Mouse (Mus musculus): ENCODE results near the gene Phospho1.

Phospho1 gene

GRCm38 (mm10) chr11:95812224-95812623 lies 12.1 kb upstream of the Phospho1 start:
- DNase-seq (ENCODE audit: low read depth, low spot score) = no peak

GRCm38 (mm10) chr11:95814101-95814500 lies 10.2 kb upstream of the Phospho1 start:
- no peak for DNase-seq (ENCODE audit: low read depth, low spot score)

GRCm38 (mm10) chr11:95814857-95815256 lies 9.4 kb upstream of the Phospho1 start:
- no peak for DNase-seq (ENCODE audit: low read depth, low spot score)

- DNase-seq (ENCODE audit: low read depth, low spot score) = no peak
These were observed 8.9 kb upstream of the Phospho1 start for GRCm38 (mm10) chr11:95815412-95815811.

GRCm38 (mm10) chr11:95819138-95819537 lies 5.2 kb upstream of the Phospho1 start:
- no peak for DNase-seq (ENCODE audit: low read depth, low spot score)

GRCm38 (mm10) chr11:95821511-95821910 lies 2.8 kb upstream of the Phospho1 start:
- DNase-seq (ENCODE audit: low read depth, low spot score) = no peak

GRCm38 (mm10) chr11:95822437-95822836 lies 1.9 kb upstream of the Phospho1 start:
- no peak for DNase-seq (ENCODE audit: low read depth, low spot score)

GRCm38 (mm10) chr11:95824877-95825243 lies 561 bp downstream of the Phospho1 start:
- DNase-seq (ENCODE audit: low read depth, low spot score) = no peak

GRCm38 (mm10) chr11:95825625-95826024 lies 1.3 kb downstream of the Phospho1 start:
- DNase-seq (ENCODE audit: low read depth, low spot score) = no peak

- no peak for DNase-seq (ENCODE audit: low read depth, low spot score)
These were observed 2.2 kb downstream of the Phospho1 start for GRCm38 (mm10) chr11:95826317-95827167.

GRCm38 (mm10) chr11:95827168-95827447 lies 2.8 kb downstream of the Phospho1 start:
- no peak for DNase-seq (ENCODE audit: low read depth, low spot score)

GRCm38 (mm10) chr11:95827464-95828085 lies 3.3 kb downstream of the Phospho1 start:
- peak; percentile 33 for DNase-seq (ENCODE audit: low read depth, low spot score)

GRCm38 (mm10) chr11:95828181-95828964 lies 4.1 kb downstream of the Phospho1 start:
- no peak for DNase-seq (ENCODE audit: low read depth, low spot score)

- DNase-seq (ENCODE audit: low read depth, low spot score) = no peak
These were observed 5.3 kb downstream of the Phospho1 start for GRCm38 (mm10) chr11:95829526-95830050.

- DNase-seq (ENCODE audit: low read depth, low spot score) = no peak
These were observed 6.3 kb downstream of the Phospho1 start for GRCm38 (mm10) chr11:95830411-95831275.

GRCm38 (mm10) chr11:95831276-95831619 lies 6.9 kb downstream of the Phospho1 start:
- no peak for DNase-seq (ENCODE audit: low read depth, low spot score)

- DNase-seq (ENCODE audit: low read depth, low spot score) = no peak
These were observed 7.3 kb downstream of the Phospho1 start for GRCm38 (mm10) chr11:95831641-95832040.

- DNase-seq (ENCODE audit: low read depth, low spot score) = no peak
These were observed 8.1 kb downstream of the Phospho1 start for GRCm38 (mm10) chr11:95832129-95833005.

GRCm38 (mm10) chr11:95833006-95833570 lies 8.8 kb downstream of the Phospho1 start:
- no peak for DNase-seq (ENCODE audit: low read depth, low spot score)

GRCm38 (mm10) chr11:95833631-95834142 lies 9.4 kb downstream of the Phospho1 start:
- no peak for DNase-seq (ENCODE audit: low read depth, low spot score)

Measured in retina, adult 2 months (tissue).